Mouse (Mus musculus) midbrain, postnatal 0 days (tissue): ENCODE results near the gene Slc1a2. TPM values are rescaled to one million over a fixed set of nuclear protein-coding genes. Genes with fewer than 3 reads are reported as not detected.

ENCODE experiments used
- ATAC-seq: fragments of 200-750 bp; cut with Nextera tagmentation; 2 replicates; pipeline ENCODE4 v1.8.0; 2017; ENCODE audit warnings: moderate number of reproducible peaks, mild to moderate bottlenecking, moderate TSS enrichment, moderate library complexity; ENCODE audit not compliant: low FRiP score
- DNase-seq: peaks from one replicate; pipeline ENCODE4 v3.0.0-alpha.2; 2015; ENCODE audit warnings: low spot score
- H3K27ac ChIP-seq: fragments of 300-500 bp; sonication (generic); 2 replicates; pipeline ENCODE4 v1.5.1; 2014; ENCODE audit warnings: low read depth, mild to moderate bottlenecking, low read length, mixed read lengths
- H3K27me3 ChIP-seq: fragments of 300-500 bp; sonication (generic); 2 replicates; pipeline ENCODE4 v1.6.1; 2014; ENCODE audit warnings: low read length, control low read depth, mixed read lengths; ENCODE audit not compliant: insufficient read depth
- H3K36me3 ChIP-seq: fragments of 300-500 bp; sonication (generic); 2 replicates; pipeline ENCODE4 v1.6.1; 2014; ENCODE audit warnings: low read length, control low read depth, mixed read lengths; ENCODE audit not compliant: insufficient read depth
- H3K4me1 ChIP-seq: fragments of 300-500 bp; sonication (generic); 2 replicates; pipeline ENCODE4 v1.6.1; 2014; ENCODE audit warnings: mild to moderate bottlenecking, control low read depth, antibody characterized with exemption, low read length, mixed read lengths; ENCODE audit not compliant: insufficient read depth
- H3K4me2 ChIP-seq: fragments of 300-500 bp; sonication (generic); 2 replicates; pipeline ENCODE4 v1.6.1; 2014; ENCODE audit warnings: low read depth, mild to moderate bottlenecking, low read length, mixed read lengths; ENCODE audit not compliant: poor library complexity, severe bottlenecking
- H3K4me3 ChIP-seq: fragments of 300-500 bp; sonication (generic); 2 replicates; pipeline ENCODE4 v1.5.1; 2014; ENCODE audit warnings: low read depth, mild to moderate bottlenecking, low read length, moderate library complexity
- H3K9ac ChIP-seq: fragments of 300-500 bp; sonication (generic); replicated peaks from 2 replicates; pipeline ENCODE4 v1.6.1; 2014; ENCODE audit warnings: mild to moderate bottlenecking, low read length, moderate library complexity, mixed read lengths; ENCODE audit not compliant: poor library complexity, severe bottlenecking
- H3K9me3 ChIP-seq: fragments of 300-500 bp; sonication (generic); 2 replicates; pipeline ENCODE4 v1.6.1; 2016; ENCODE audit warnings: low read length, control low read depth
- CTCF ChIP-seq: IDR thresholded peaks from 2 replicates; pipeline ENCODE4 v1.5.1; 2016; ENCODE audit warnings: antibody characterized with exemption, mild to moderate bottlenecking
- WGBS: fragments of 180-500 bp; shearing (Covaris S2); extraction: QIAGEN DNeasy Blood & Tissue Kit; methylation state at CpG from one replicate; pipeline ENCODE4 v1.1.7; 2014; 5-methylcytosine and 5-hydroxymethylcytosine counted together
- polyA plus RNA-seq: library from polyadenylated mRNA; unstranded; fragments of >200 nt; fragmentation: Nextera tagmentation; extraction: Ambion mirVana; gene quantifications from 2 replicates; pipeline ENCODE4 v1.2.1, GENCODE M21; 2015
- total RNA-seq: library from RNA; depleted of rRNA; stranded (reverse); fragments of >200 nt; gene quantifications from 2 replicates; pipeline ENCODE4 v1.2.3, GENCODE M21; 2014

The Slc1a2 gene
- total and polyA plus RNA-seq, 2 experiments from 2014 or later, result 15.7 to 102 TPM

DNA sequence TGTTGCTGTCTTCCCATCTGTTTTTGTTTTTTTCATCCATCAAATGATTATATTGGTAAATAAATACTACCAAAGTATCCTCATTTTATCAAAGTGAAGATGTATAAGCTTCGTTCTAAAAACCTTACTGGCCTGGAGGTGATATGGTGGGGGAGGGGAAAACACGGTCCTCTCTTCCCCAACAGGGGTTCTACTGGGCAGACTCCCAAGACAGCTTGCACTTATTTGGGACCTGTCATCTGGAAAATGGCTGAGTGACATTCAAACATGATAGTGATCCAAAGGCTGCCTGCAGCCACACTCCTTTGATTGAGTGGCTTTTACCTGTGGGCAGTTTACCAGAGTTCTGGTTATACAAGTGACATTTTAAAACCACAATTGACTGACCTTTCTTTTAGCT, 76.6 kb downstream of the Slc1a2 start:
- TF ChIP-seq CTCF, result no peak
- Histone ChIP-seq H3K4me1 (0 out of 2 replicates have a peak, but pooled peaks cover 5% of the 10 kb centered on the region), H3K36me3 (peaks cover 6% of the 10 kb centered on the region; the same call in 1 of the 2 replicates), H3K9me3 (no peaks in the 10 kb centered on the region), H3K27ac (no peak overlapping the region), H3K27me3 (no peaks in the 10 kb centered on the region), H3K4me3 (no peak overlapping the region), H3K4me2 (no peak overlapping the region), H3K9ac (no peak overlapping the region)
- WGBS, result 62% methylated on average over 2 of the region's 2 CpGs
- ATAC-seq (no peak), DNase-seq (no peak)

DNA sequence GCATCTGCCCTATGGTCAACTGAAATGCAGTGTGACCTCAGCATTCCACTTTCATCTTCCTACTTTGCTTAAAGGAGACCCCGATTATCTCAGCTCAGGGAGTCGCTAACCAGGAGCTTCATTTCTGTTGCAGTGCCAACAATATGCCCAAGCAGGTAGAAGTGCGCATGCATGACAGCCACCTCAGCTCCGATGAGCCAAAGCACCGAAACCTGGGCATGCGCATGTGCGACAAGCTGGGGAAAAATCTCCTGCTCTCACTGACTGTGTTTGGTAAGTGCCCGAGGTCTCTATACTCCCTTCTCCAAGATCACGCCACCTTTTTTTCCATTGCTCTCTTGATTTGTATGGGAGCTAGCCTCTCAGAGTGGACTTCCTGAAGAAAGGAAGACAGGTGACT, 77.4 kb downstream of the Slc1a2 start:
- no peak overlapping the region for H3K4me2 ChIP-seq
- H3K4me3 ChIP-seq, result no peak overlapping the region
- no peak overlapping the region for H3K27ac ChIP-seq
- ATAC-seq (no peak), DNase-seq (no peak)
- 96% methylated on average over 9 of the region's 9 CpGs for WGBS
- no peaks in the 10 kb centered on the region for H3K27me3 ChIP-seq
- no peak overlapping the region for H3K9ac ChIP-seq
- H3K36me3 ChIP-seq, result peaks cover 10% of the 10 kb centered on the region; the same call in 1 of the 2 replicates
- TF ChIP-seq CTCF, result no peak
- 0 out of 2 replicates have a peak, but pooled peaks cover 4% of the 10 kb centered on the region for H3K4me1 ChIP-seq
- no peaks in the 10 kb centered on the region for H3K9me3 ChIP-seq

GRCm38 (mm10) chr2:102736490-102736889, 78.0 kb downstream of the Slc1a2 start:
- 93% methylated on average over 5 of the region's 5 CpGs for WGBS
- Histone ChIP-seq H3K27ac (no peak overlapping the region), H3K4me1 (no peaks in the 10 kb centered on the region), H3K4me3 (no peak overlapping the region), H3K36me3 (peaks cover 10% of the 10 kb centered on the region; the same call in 1 of the 2 replicates), H3K9me3 (no peaks in the 10 kb centered on the region), H3K9ac (no peak overlapping the region), H3K4me2 (no peak overlapping the region), H3K27me3 (no peaks in the 10 kb centered on the region)
- no peak for ATAC-seq
- DNase-seq, result no peak
- TF ChIP-seq CTCF, result no peak

DNA sequence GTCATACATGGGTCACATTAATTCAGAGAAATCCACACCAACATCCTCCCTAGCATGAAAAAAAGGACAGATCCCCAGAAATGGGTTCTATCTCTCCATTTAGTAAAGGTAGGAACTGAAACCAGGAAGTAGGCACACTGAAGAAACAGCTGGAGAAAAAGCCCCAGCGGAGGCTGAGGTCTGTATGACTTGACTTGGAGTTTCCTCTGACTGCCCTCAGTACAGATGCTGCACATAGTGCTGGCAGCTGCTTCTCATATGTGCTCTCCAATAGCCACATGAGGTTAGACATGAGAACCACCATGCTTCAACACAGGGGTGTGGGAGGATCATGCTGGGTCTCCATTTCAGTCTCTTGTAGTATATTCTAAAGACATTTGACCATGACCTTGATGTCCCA, 80.4 kb downstream of the Slc1a2 start:
- ATAC-seq (no peak), DNase-seq (no peak)
- Histone ChIP-seq H3K9ac (no peak overlapping the region), H3K9me3 (no peaks in the 10 kb centered on the region), H3K4me3 (no peak overlapping the region), H3K27me3 (no peaks in the 10 kb centered on the region), H3K27ac (no peak overlapping the region), H3K4me2 (no peak overlapping the region), H3K4me1 (no peaks in the 10 kb centered on the region), H3K36me3 (peaks cover 10% of the 10 kb centered on the region; the same call in 1 of the 2 replicates)
- TF ChIP-seq CTCF, result no peak
- 96% methylated on average over 1 of the region's 1 CpGs for WGBS

GRCm38 (mm10) chr2:102742685-102743084, 84.2 kb downstream of the Slc1a2 start:
- 82% methylated on average over 5 of the region's 5 CpGs for WGBS
- TF ChIP-seq CTCF, result no peak
- Histone ChIP-seq H3K9me3 (no peaks in the 10 kb centered on the region), H3K27me3 (no peaks in the 10 kb centered on the region), H3K4me2 (no peak overlapping the region), H3K4me1 (peaks cover 12% of the 10 kb centered on the region; the same call in 1 of the 2 replicates), H3K36me3 (peaks cover 10% of the 10 kb centered on the region; the same call in 1 of the 2 replicates), H3K27ac (no peak overlapping the region), H3K4me3 (no peak overlapping the region), H3K9ac (no peak overlapping the region)
- DNase-seq (no peak), ATAC-seq (no peak)

DNA sequence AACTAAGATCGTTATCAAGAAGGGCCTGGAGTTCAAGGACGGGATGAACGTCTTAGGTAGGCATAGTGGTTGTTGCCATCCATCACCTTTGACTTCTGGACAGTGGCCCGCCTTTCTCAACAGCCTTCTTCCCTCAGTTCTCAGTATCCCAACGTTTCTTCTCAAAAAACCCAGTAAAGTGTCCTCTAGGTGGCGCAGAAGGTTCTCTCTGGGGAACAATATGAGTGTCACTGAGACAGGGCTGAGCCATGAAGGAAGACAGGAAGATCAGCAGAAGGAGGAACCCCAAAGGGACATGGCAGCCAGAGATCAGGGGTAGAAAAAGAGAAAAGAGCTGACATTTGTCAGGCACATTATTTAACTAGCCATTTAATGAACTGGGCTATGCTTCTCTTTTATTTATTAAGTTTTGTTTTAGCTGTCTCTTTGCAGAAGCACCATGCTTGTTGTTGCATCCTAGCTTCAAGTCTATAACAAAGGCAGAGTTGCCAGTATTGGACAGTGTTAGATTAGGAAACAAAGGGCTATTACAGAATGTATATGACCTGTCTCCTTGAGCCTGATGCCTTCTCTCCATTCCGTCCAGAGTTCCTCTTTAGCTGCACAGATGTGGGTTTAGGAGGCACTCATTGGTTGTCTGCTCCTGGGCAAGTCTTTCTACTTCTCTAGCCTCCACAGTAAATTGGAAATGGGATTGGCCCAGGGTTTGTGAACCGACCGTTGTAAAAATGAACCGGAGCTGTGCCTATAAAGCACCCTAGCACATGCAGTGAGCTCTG, 85.6 kb downstream of the Slc1a2 start:
- WGBS, result 65% methylated on average over 10 of the region's 10 CpGs
- H3K9me3 ChIP-seq, result no peaks in the 10 kb centered on the region
- peaks cover 12% of the 10 kb centered on the region; the same call in 1 of the 2 replicates for H3K4me1 ChIP-seq
- peaks cover 7% of the 10 kb centered on the region; the same call in 1 of the 2 replicates for H3K36me3 ChIP-seq
- no peak overlapping the region for H3K9ac ChIP-seq
- TF ChIP-seq CTCF, result peak; percentile 72
- H3K4me2 ChIP-seq, result no peak overlapping the region
- ATAC-seq (no peak), DNase-seq (peak; percentile 68)
- no peak overlapping the region for H3K27ac ChIP-seq
- H3K27me3 ChIP-seq, result no peaks in the 10 kb centered on the region
- H3K4me3 ChIP-seq, result no peak overlapping the region
